Mouse (Mus musculus) cerebellum, postnatal 14 days (tissue): ENCODE data around the gene Pih1d1.
A peak's percentile ranks its signal among the peaks of the same experiment; 100 is the strongest.
"Not testable (repeated sequence)": the region's sequence is repeated elsewhere in the genome, so short reads cannot be mapped to it uniquely, and the experiment has no call there.

Source experiments
- DNase-seq, 2 experiments: peaks; one replicate each; pipeline ENCODE4 v3.0.0; 2021; ENCODE audit warnings: mixed read lengths in 2 of 2

The Pih1d1 gene

GRCm38 (mm10) chr7:45154096-45154992 is at the start of gene Pih1d1, which contains the start of gene Aldh16a1:
TSS of gene Pih1d1 (plus strand) at chr7:45154303.
TSS of gene Aldh16a1 (minus strand) at chr7:45154584.
- peak; percentile 99 for DNase-seq

GRCm38 (mm10) chr7:45104941-45105340 is 49.2 kb upstream of the Pih1d1 start:
- no peak for DNase-seq

GRCm38 (mm10) chr7:45105491-45105890 is 48.6 kb upstream of the Pih1d1 start:
- no peak for DNase-seq

GRCm38 (mm10) chr7:45106441-45106840 is 47.7 kb upstream of the Pih1d1 start:
- DNase-seq = no peak

GRCm38 (mm10) chr7:45107052-45107645 is 47.0 kb upstream of the Pih1d1 start:
- no peak for DNase-seq

- not testable (repeated sequence) for DNase-seq
These were observed 44.0 kb upstream of the Pih1d1 start for GRCm38 (mm10) chr7:45110089-45110488.

GRCm38 (mm10) chr7:45111940-45112339 is 42.2 kb upstream of the Pih1d1 start:
- DNase-seq = no peak

GRCm38 (mm10) chr7:45112529-45112928 is 41.6 kb upstream of the Pih1d1 start:
- DNase-seq = no peak

- DNase-seq = no peak
These were observed 40.6 kb upstream of the Pih1d1 start for GRCm38 (mm10) chr7:45113476-45113875.

GRCm38 (mm10) chr7:45117566-45117965 is 36.5 kb upstream of the Pih1d1 start:
- no peak for DNase-seq

GRCm38 (mm10) chr7:45118336-45118735 is 35.8 kb upstream of the Pih1d1 start:
- DNase-seq = no peak

GRCm38 (mm10) chr7:45119780-45120709 is 34.1 kb upstream of the Pih1d1 start:
- no peak for DNase-seq

- no peak for DNase-seq
These were observed 32.7 kb upstream of the Pih1d1 start for GRCm38 (mm10) chr7:45121404-45121803.

- no peak for DNase-seq
These were observed 32.1 kb upstream of the Pih1d1 start for GRCm38 (mm10) chr7:45121966-45122365.

- DNase-seq = no peak
These were observed 31.4 kb upstream of the Pih1d1 start for GRCm38 (mm10) chr7:45122561-45123185.

GRCm38 (mm10) chr7:45123186-45123570 is 30.9 kb upstream of the Pih1d1 start:
- peak; percentile 35 to 46 for DNase-seq

- DNase-seq = peak; percentile 98 to 99
These were observed 29.6 kb upstream of the Pih1d1 start, which contains the start of gene Rps11 for GRCm38 (mm10) chr7:45124224-45125143. TSS of gene Rps11 (minus strand) at chr7:45124439.

- no peak for DNase-seq
These were observed 28.9 kb upstream of the Pih1d1 start for GRCm38 (mm10) chr7:45125144-45125600.

- DNase-seq = not testable (repeated sequence)
These were observed 28.5 kb upstream of the Pih1d1 start for GRCm38 (mm10) chr7:45125649-45126048.

- DNase-seq = no peak
These were observed 27.8 kb upstream of the Pih1d1 start for GRCm38 (mm10) chr7:45126147-45126843.
